Mouse (Mus musculus) brain, adult 2 months (tissue): ENCODE data around the gene Dbt.

Experiments used
- DNase-seq: peaks from one replicate; pipeline ENCODE4 v3.0.0; 2011; ENCODE audit warnings: low read depth, low spot score

Dbt gene

DNA sequence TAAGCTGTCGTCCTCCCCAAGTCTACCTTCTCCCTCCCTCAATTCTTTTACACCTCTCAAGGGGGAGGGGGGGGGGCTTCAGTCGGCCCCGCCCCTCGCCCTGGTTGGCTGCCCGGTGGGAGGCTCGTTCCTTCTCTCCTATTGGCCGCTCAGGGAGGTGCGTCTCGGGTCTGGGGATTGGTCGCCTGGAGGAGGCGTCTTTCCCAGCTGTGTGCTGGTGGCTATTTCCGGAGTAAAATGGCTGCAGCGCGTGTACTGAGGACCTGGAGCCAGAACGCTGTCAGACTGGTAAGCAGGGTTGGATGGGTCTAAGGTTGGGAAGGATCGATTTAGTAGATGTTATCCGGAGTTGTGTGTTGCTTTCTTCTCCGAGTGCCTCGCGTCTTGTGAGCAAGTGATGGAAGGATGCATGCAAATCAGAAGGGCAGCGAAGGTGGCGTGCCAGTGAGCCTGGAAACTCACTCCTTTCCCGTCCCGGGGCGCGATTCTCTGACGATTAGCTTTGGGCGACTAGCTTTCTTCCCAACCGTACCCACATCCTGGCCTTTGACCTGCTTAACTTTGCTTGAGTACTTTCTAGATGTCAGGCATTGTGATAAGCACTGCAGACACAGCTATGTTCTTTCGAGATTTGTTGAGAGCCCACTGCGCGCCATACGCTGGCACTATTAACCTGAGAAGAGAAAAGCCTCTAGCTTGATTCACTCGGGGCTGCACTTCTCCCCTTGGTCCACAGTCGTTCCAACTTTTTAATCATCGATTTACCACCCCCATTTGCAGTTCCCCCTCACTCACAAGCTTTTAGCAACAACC, at the start of gene Dbt:
TSS of gene Dbt (plus strand) at position 167 of the 813 bp plus-strand sequence.
- DNase-seq = peak; percentile 96

DNA sequence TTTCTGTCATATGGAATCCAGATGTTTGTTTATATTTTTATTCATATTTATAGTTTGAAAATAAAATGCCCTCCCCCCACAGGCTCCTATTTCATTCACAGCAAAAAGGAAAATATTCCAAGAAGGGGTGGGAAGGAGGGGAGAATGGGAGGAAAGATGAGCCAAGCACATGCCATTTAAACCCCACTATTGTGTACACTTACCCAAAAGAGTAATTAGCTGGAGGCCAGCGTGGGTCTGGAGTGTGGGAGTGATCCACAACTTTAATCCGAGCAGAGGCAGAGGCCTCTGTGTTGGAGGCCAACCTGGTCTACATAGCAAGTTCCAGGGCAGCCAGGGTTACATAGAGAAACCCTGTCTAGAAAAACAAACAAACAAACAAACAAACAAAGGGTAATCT, 48.6 kb upstream of the Dbt start:
- DNase-seq = no peak

DNA sequence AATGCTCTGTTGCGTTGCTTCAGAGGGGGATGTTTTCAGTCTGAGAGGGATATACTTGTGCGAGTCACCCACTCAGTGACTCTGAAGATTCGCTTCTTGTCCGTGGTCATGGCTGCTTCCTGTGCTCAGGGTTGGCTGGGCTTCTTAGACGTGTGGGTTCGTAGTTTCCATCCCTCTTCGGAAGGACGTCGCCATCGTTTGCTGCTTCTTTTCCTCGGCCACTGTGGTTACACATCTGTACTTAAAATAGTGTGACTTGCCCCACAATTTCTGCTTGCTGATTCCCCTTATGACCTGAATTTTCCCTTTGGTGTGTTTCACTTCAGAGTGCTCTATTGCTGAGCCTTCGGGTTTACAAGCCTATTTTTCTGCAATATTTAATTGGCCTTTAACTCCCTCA, 47.2 kb upstream of the Dbt start:
- DNase-seq = no peak

DNA sequence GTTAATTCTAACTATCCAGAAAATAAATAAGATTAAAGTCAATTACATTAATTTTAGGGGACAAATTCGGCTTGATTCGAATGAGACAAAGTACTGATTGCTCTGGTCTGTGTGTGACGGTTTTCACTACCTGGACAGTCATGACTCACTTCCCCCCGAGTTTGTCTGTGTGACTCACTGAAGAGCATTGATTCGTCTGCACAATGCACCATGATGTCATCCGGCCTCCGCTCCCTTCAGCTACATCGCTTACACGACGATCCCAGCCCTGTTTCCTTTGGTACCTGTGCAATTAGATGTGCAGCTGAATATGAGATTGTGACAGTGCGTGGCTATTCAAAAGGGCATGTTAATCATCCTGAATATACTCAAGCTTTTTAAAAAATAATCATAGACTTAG, 38.3 kb upstream of the Dbt start:
- peak; percentile 80 for DNase-seq

DNA sequence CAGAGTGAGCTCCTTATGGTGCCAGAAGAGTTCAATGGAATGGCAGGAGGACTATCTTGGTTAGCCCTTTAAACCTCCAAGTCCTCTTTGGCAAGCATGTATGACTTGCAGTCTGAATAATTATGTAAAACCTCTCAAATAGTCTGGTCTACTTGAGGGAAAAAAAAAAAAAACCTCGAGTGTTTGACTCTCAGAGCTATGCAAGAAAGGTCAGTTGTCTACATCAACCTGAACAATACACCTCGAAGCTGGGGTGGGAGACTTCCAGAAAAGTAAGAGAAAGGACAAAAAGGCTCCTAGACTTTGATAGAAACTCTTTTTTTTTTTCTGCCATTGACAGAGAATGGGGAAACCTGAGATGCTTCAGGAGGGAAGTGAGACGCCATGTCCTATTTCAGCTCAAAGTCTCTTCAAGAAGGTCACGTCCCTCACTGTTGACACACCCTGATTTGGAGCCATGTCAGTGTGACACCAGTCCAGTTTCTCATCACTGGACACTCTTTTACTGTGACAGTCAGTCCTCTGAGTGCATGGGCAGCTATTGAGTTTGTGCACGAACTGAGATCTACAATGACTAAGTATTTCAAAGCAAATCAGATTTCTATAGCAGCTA, 36.1 kb upstream of the Dbt start:
- DNase-seq = no peak

DNA sequence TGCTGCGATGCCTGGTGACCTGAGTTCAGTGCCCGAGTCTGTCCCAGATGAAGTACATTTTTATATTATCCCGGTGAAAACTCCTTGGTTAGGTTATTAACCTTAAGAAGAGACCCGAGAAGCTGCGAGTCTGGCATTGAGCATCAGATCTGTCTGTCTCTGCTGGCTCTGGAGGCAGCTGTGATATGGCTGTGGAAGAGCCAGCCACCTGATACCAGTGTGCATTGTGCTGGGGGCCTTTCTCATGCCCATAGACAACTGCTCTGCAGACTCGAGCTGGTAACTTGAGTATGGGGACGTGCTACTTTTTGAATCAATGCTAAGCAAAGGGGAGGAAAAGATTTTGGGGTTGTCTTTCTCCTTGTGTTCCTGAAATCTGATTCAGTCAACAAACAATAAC, 35.5 kb upstream of the Dbt start:
- no peak for DNase-seq

DNA sequence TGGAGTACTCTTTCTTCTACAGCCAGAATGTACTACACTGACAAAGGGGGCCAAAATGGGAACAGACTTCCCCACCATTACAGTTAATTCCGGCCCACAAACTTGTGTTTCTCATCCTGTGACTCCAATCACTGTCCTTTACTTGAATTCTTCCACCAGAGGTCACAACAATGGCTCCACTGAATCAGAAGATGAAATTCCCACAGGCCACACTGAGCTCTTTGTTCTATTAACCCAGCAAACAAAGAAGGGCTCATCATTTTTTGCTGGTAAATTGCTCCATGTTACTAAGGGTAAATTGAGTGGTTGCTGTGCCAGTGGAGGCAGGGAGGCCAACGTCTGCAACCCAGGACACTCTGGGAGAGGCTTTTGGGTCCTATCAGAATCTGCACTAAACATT, 32.8 kb upstream of the Dbt start:
- peak; percentile 77 for DNase-seq

DNA sequence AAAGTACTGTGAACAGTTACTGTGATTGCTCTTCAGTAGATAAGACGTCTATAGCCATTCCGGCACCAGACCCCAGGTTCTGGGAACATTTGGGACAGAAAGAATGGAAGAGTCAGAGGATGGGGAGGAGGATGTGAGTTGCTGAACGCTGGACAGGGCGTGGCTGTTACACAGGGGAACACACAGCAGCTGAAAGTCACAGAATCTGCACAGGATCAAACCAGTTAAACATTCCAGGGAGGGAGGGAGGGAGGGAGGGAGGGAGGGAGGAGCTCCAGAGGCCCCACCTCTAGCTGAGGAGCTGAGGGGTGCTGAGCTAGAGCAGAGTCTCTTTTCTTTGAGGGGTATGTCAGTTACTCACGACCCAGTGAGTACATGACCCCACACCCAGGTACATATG, 31.9 kb upstream of the Dbt start:
- DNase-seq = no peak

DNA sequence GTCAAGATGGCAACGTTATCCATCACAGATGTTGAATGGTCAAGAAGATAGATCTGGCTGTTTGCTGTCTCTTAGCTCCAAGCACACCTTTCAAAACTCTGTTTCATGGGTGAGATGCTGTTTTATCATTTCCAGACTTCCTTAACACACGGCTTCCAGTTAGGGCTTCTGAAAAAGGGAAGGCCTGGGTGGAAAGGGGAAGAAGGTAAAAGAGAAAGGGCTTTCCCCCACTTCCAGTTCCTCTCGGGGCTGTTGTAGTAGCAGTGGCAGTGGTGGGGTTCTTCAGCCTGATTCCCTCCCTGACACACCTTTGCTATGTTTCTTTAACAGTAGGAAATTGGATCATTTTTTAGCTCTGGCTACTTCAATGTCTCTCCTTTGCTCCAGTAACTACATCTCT, 30.1 kb upstream of the Dbt start:
- DNase-seq = no peak

DNA sequence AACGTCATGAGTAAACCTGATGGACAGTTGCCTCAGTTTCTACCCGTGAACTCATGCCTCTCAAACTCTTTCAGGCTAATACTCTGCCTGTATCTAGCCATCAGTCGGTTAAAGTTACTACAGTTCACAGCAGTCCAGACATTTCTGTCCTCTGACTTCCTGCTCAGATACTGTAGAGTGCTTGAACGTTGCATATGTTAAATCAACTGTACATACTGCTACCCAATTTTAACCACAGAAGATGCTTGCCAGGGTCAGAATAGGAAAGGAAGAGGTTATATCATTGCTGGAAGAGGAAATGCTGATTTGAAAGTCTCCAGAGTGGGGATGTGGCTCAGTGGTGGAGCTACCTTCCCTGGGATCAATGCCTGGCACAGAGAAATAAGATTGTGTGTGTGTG, 29.6 kb upstream of the Dbt start:
- DNase-seq = no peak

DNA sequence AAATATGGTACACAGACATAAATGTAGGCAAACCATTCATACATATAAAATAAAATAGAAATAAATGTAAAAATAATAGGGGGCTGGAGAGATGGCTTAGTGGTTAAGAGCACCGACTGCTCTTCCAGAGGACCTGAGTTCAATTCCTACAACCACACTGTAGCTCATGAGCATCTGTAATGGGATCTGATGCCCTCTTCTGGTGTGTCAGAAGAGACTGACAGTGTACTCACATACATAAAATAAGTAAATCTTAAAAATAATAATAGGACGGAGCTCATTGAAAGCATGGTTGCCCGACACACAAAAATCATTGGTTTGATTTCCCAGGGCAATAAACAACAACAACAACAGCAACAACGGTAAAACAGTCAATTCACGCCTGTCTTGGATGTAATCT, 21.9 kb upstream of the Dbt start:
- no peak for DNase-seq

DNA sequence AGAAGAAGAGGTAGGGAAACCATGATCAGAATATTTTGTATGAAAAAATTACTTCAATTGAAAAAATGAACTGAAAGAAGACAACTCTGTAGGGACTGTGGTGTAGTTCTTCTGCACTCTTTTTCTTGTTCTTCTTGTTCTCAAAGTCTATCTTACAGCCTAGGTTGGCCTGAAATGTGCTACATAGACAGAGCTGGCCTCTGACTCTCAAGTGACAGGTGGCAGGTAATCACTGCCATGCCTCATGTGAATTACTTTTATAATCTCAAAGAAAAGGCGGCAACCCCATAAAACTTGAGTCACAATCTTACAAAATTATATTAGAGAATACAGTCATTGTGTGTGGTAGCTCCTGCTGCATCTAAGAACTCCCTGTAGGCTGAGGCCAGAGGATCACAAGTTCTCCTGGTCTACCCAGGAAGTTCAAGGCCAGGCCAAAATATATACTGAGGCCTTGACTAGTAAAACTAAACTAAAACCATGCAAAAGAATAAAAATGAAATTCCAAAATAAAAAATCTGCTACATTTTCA, 20.9 kb upstream of the Dbt start:
- DNase-seq = no peak

DNA sequence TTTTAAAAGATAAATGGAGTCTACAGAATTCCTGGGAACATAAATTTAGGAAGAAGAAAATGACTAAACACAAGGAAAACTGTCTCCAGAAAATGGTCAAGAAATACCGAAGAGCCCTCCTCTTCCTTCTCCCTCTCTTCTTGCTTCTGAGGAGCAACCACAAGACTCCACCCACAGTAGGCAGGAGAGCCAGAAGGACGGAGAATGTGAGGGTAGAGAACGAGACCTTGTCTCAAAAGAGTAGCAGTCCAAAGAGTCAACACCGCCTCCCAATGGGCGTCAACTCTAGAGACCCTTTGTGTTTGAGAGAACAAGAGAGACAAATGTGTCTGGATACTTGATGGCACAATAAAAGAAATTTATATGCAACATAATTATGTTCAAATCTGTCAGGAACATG, 19.2 kb upstream of the Dbt start:
- no peak for DNase-seq

DNA sequence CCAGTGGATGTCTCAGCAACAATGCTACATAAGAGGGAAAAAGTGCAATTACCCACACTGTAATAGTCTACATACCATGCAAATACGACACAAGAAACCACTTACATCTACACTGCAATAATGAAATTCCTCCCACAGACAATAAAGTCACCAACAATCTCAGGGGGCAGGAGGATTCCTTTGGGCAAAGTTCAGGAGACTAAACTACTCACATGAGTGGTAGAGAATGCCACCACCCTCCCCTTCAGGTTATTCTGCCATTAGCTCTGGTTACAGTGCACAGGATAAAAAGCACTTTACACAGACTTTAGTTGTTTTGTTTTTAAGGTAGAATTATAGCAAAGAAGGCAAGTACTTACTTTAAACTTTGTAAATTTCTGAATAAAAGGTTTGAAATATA, 17.2 kb upstream of the Dbt start:
- no peak for DNase-seq

DNA sequence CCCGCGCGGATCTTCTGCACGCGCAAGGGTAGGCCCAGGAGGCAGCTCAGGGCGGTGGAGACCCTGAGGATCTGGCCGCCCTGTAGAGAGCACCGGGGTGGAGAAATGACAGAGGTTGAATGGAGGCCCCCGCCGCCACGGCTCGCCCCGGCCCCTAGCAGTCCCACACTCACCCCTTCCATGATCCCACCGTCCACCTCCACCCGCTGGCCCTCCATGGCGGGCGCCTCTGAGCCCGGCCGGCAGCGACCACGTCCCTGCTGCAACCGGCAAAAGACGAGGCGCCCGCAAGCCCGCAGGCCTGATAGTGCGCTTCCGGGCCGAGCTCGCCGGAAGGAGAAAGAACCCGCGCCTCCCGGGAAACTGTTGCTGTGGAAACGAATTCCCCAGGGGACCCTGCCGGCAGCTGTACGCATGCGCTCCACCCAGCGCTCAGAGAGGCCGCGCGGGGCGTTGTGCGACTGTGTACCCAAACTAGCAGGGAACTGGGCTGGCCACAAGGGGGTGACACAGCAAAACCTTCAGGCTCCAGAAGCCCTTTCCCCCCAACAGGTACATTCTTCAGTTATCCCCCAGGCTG, 5.0 kb upstream of the Dbt start, which contains the start of gene Rtca:
TSS of gene Rtca (minus strand) at position 437 of the 580 bp plus-strand sequence.
- DNase-seq = peak; percentile 98

DNA sequence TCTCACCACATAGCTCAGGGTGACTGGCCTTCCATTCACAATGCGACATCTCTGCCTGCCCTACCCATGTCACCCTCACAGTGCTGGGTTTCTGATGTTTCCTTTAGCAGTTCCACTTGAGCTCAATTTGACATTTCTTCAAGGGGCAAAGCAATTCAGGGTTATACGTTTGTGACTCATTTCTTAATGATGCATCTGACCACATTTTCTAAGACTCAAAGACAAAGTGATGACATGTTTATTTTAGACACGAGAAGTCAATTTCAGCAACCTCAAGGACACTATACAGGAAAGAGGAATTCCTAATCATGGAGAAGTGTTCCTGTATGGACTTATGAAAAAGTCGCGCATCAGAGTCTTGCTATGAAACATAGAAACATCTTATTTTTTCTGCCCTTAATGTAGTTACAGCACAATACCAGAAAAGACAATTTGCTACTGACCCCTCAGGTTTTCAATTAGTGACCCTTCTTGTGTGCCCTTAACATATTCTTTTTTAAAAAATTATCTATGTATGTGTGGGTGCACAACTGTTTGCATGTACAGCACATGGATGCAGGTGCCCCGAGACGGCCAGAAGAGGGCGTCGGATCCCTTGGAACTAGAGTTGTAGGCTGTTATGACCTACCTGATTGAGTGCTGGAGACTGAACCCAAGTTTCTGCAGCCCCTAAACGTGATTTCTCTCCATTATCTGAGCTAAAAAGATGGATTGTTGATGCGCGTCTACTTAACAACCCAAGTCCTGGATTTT, 543 bp upstream of the Dbt start:
- DNase-seq = no peak

DNA sequence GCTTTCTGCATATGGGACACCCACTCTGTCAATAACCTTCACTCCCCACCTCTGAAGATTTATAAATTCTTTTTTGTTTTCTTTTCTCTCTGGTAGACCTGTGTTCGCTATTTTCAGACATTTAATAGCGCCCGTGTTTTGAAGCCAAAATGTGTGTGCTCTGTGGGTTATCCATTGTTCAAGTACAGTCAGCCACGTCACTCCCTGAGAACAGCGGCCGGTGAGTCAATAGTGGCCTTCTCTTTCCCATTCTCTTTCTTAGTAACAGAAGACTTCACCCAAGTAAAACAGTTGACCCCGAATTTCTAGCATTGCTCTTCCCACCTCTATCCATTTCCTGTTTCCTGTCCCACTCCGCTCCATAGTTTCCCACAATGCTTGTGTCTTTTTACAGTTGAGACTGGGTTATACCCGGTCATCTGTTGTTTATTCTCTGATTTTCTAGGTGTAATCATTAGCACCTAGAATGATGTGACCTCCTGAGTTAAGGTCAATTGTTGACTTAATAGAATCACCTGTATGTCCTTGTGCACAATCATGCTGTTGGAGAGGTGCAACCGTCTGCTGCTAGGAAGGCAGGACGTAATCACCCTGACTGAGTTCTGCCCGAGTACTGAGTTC, 7.4 kb downstream of the Dbt start:
- no peak for DNase-seq

DNA sequence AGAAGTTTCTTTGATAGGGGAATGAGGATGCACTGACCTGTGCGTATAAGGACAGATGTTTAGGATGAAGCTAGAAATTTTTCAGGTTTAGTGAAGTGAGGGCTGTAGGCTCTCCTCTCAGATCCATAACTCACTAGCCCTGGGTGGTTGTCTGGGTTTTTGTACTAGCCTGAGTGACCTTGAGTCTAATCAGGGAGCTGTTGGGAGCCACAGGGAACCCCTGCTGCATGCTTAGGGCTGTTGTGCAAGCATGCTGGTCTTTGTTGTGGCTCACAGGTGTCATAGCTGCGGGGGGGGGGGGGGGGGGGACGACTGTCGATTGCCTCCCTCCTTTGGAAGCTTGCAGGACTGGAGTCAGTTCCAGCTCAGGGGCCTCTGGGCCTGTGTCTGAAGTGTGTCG, 16.9 kb downstream of the Dbt start:
- no peak for DNase-seq

DNA sequence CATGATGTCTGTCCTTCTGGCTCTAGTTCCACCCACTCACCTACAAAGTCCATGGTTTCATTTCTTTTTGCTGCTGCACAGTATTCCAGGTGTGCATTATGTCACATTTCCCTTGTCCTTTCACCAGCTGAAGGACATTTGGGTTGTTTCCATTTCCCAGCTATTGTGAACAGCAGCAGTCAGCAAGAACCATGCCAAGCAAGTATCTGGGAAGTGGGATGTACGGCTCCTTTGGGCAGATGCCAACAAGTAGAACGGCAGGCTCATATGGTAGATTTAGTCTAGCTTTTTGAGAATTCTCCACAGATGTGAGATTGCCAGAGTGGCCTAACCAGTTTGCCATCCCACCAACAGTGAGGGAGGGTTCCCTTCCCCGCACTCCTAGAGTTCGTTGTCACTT, 18.0 kb downstream of the Dbt start:
- peak; percentile 62 for DNase-seq

DNA sequence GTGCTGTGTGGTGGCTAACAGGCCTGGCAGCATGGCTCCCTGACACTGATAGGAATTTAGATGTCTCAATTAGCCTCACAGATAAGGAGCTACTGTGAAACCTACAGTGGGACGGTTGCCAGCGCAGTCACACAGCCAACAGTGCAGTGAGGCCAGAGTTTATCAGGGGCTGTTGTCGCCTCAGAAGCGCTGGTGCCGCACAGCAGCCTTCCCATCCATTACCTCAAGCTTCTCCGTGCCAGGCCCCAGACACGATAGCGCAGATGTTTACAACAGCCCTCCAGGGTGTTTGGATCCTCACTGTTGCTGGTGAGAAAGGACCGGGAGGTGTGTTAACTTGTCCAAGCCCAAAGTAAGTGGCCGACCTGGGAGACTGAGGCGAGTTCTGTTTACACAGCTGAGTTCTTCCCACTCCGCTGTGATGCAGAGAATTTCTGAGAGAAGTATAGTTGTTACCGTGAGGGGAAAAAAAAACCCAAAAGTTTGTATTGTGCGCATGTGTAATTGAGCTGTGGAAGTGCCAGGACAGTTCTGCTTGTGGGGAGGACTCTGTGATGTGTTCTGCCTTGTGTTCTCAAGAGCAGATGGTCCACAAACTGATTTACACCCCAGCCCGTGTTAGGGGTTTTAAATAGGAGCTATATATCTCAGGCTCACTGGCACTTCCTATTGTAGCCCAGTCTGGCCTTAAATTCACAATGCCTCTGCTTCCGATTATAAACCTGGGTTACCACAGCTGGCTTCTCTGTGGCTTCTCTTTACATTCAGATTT, 23.7 kb downstream of the Dbt start:
- DNase-seq = peak; percentile 65

DNA sequence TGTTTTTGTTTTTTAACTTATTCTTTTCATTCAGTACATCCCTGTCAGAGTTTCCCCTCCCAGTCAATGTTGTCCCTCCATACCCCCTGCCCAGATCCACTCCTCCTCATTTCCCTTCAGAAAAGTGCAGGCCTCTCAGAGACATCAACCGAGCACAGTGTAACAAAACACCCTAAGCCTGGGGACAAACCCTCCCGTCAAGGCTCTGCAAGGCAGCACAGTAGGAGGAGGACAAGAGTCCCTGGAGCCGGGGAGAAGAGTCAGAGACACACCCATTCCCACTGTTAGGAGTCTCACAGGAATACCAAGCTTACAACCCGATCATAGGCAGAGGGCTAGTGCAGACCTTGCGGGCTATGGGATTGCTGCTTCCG, 24.3 kb downstream of the Dbt start:
- no peak for DNase-seq
